Mouse (Mus musculus): Measurements from ENCODE around the gene Ces5a.

GRCm38 (mm10) chr8:93562557-93563210 lies 27.1 kb upstream of the Ces5a start:
- no peak for TF ChIP-seq CTCF (IDR thresholded peaks at IDR 0.05; ENCODE audit: borderline replicate concordance, insufficient read depth, low read length)
- TF ChIP-seq POLR2A (IDR thresholded peaks at IDR 0.05; ENCODE audit: low read depth, low read length) = no peak

All from embryonic fibroblast, embryonic 13.5 days (primary cell).